Mouse (Mus musculus) mouse embryonic stem cell (cell line): Measurements from ENCODE around the gene Plcd3.

Experiments used
- in situ Hi-C, 2 experiments: fragments of 300-500 bp; cut with MboI; formaldehyde crosslinking; loops; 1 replicate in 1 of 2; 3 replicates in 1 of 2; pipeline ENCODE4 v1.14.3; 2019 to 2020; ENCODE audit warnings: low sequenced_read_pairs in 2 of 2, low pct_unique_long_range_greater_than_20kb in 1 of 2, mixed read lengths in 1 of 2; ENCODE audit not compliant: unreplicated experiment in 1 of 2

Gene Plcd3

DNA sequence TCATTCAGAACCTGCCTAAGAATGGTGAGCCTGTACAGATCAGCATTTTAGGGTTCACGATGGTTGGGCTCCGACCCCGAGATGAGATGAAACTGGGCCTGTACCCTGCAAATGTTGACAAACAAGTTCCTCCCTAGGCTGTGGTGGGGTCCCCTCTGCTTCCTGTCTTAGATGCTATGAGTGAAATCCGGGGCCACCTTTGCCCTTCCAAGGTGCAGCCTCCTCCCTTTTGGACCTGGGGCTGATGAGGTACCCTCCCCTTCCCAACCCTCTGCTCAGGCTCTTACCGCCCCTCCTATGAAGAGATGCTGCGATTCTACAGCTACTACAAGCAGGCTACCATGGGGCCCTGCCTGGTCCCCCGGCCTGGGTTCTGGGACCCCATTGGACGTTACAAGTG lies 2.2 kb upstream of the Plcd3 start:
- in situ Hi-C loops, result loop anchor here (5.0 to 10.0 kb wide), 2 partner anchors 51 to 59 kb away; no protein-coding TSS in a partner anchor

DNA sequence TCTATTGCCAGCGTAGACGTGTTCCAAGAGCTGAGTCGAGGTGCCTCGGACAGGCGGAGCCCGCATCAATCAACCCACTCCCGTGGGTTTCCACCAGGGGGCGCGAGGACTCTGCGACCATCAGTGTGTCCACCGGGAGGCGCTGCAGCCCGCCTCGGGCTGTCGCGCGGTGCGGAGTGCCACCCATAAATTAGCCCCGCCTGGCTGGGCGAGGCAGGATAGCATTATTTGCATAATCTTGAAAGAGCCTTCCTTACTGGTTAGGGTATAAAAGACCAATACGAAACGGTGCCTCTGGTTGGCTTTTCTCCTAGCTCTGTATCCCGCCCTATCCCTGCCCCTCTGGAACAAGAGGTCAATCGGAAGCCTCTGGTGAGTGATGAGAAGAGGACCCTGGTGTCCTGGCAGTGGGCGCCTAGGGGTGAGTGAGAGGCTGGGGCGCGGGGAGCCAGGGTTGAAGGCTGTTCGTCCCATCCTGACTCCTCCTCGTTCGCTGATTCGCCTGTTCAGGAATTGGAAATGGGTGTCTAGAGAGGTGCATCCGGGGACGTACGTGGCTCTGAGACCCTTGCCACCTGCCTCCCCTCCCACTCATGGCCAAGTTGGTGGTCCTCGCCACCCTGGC lies 1.4 kb upstream of the Plcd3 start:
- in situ Hi-C loops, result loop anchor here (5.0 to 10.0 kb wide), 2 partner anchors 52 to 59 kb away; no protein-coding TSS in a partner anchor

DNA sequence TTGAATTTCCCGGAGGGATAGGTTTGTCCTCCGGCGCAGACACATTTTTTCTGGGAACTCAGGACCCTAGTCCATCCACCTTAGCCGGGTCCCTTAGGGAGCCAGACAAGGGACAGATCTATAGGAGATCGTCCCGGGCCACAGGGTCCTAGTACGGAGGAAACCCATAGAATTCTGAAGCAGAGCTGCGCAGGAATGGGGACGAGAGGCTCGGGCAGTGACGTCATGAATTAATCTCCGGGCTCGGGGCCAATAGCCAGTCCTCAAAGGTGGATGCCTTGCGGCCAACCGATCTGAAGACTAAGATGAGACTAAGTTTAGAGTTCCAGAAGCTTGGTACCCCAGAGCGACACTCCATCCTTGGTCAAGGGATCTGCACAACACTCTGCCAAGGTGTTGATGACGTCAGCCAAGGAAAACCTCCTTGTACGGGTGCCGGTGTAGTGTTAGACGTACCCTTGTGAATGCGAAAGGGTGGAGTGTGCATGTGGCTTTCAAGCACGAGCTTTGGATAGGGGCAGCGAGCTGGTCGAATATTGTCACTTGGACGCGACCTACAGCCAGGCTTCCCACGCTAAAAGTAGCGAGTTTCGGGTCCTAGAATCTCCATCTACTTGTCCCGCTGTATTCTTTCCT lies 526 bp upstream of the Plcd3 start:
- in situ Hi-C loops, result loop anchor here (5.0 to 10.0 kb wide), 2 partner anchors 53 to 60 kb away; no protein-coding TSS in a partner anchor

DNA sequence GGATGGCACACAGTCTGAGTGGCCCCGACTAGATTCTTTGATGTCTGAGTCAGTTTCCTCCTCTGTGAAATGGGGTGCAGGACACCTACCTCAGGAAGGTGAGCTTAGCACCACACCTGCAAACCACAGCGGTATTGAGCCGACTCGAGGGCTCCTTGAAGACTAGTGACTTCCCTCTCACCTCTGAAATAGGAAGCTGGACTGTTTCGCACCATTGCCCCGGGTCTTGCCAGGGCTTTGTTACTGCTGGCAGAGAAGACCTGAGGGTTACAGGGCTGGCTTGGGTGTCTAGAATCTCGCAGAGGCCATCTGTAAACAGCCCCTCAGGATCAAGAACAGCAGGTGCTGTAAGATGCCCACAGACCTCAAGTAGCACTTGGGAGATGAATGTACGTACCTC lies 1.1 kb downstream of the Plcd3 start:
- in situ Hi-C loops, result loop anchor here (5.0 to 10.0 kb wide), 2 partner anchors 54 to 62 kb away; no protein-coding TSS in a partner anchor

DNA sequence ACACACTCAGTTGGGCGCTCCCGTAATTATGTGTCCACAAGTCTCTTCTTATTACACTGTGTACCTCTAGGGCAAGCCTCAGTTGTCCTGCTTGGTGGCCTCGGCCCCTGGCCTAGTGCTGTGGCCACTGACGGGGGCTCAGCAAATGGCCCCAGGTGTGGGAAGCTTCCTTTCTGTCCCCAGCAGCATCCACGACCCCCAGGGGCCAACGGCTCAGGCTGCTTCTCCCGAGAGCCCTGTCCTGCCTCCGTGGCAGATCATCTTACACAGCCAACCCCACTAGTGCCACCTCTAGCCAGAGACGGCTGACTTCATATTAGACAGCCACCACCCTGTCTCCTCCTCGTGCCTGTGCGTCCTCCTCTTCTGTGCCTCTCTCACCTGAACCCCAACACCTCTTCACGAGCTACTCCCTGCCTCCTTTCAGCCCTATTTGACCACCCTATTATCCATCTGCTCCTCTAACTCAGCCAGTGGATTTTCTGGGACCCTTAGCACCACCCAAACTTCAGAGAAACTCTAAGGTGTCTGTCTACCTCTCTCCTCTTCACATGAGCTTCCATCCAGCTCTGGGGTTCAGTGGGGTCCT lies 2.0 kb downstream of the Plcd3 start:
- in situ Hi-C loops, result no loop called here

DNA sequence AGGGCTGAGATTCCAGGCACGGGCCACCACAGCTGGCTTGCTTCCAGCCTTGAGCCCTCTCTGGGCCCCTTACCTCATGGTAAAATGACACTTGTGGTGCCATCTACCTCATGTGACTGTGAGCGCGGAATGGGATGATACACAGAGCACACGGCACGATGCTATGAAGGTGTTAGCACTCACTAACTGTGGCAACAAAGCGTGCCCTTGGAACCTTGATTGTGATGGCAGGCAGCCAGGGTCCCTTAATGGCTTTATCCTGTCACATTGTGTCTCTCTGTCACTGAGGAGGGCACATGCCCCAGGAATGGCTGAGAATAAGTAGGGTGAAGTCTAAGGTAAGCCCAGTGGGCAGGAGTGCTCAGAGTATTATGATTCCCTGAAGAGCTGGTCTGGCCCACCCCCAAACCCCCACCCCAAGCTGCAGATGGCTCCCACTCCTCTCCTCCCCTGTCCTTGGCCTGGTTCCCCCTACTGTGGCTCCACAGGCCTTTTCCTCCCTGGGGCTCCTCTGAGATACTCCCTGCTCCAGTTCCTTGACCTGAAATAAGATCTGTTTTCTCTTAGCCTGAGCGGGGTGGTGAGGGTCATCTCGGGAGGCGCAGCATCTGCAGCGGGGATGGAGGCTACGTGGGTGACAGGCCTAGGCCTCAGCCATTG lies 2.8 kb downstream of the Plcd3 start:
- in situ Hi-C loops, result no loop called here

DNA sequence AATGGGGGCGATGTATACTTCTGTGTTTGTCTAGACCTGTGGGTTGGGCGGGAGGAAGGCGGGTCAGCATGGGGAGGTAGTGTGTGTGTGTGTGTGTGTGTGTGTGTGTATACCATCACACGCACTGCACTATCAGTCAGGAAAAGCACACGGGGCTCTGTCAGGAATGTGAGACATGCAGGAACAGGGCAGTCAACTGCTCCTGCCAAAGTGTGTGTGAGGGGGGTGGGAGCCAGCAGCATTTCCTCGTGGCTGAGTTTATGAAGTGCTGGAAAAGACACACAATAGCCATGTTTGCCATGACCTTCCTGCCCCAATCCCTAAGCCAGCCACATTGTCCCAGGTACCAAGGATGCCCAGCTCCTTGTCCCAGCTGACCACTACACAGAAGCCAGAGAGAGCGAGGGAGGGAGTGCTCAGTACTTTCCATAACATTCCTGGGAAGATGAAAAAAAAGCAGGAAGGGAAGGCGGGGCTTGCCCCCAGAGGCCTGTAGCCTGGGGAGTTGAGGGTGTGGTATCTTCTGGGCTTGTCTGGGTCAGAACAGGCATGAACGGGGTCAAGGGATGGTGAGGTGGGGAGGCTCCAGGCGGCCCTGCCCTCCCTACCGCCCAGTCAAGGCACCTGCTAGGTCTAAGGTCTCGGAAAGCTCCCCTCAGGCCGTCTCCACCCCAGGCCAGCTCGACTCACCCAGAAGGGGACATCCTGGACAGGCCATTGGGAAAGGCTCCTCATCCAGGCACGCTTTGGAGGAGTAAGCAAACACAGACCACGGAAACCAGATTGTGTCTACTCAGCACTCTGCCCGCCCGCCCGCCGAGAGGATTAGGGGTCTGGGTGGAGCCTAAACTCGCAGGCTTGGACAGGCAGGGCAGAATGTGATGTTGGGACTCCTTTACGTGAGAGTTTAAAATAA lies 4.2 kb downstream of the Plcd3 start:
- in situ Hi-C loops, result no loop called here

DNA sequence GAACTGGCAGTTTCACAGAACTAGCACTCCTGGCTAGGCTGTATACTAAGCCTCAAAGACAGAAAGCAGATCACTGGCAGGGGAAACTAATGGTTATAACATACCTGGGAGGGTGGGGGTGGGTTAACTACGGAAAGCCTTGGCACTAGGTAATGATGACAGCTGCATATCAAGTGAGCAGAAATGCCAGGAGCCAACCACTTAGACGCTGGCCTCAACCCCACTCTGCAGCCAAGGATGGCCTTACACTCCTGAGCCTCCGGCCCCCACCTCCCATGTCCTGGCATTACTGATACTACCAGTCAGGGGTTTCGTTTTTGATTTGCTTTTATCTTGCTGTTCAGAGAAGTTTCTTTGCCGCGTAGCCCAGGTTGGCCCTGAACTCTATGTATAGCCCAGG lies 5.7 kb downstream of the Plcd3 start:
- in situ Hi-C loops, result no loop called here

DNA sequence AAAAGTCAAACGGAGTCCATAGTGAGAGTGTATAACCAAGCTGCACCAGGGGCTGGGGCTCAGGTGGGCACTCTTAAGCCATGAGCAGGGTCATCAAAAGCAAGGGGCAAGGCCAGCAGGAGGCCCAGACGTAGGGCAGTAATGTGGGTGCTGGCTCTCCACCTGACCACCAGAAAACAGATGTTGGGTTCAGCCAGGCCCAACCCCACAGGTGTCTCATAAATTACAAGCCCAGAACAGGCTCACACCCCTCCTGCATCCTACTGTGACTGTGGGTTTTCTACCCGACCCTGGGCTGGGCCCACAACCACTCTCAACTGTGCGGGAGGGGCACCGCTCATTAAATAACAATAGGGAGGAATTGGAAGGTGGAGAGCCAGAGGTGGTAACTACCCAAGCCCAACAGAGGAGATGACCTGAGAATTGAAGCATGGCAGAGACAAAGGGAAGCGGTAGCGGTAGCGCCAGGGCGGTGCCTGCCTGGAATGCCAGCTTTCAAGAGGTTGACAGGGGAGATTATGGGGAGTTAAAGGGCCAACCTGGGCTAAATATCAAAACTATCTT lies 6.3 kb downstream of the Plcd3 start:
- in situ Hi-C loops, result no loop called here

DNA sequence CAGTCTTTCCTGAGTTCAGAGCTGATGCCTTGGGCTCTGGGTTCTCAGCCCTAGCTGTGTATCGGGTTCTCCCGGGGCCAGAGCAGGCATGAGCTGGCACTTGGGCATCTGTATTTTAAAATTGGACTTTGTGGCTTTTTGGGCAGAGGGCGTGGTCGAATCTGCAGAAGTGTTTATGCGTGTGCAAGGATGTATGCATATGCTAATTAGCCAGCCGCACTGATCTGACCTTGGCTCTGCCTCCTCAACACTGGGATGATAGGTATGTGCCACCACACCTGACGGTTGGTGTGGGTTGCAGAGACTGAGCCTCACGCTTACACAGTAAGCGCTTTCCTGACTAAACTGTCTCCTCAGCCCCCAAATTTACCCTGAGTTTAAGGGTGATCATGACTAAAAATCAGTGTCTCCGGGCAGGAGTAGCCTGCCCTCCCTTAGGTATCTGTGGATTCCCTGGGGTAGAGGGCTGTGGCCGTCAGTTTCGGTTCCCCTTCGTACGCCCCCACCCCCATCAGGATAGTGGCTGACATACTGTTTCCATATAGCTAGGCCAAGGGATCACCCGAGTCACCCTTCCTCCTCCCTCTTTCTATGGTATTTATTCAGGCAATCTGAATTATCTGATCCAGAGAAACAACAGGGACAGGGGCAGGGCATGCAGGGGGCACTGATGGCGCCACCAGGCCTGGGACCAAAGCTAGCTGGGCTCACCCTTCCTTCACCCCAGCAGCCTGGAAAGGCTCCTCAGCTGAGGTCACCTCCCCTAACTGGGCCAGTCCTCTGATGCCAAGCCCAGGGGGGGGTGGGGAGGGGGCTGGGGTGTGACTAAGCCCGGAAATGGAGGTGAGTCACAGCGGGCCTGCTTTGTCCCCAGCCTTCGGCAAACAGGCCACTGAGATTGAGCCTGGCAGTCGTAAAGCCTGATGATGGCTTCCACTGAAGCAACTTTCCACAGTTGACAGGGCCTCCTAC lies 7.3 kb downstream of the Plcd3 start:
- in situ Hi-C loops, result no loop called here

DNA sequence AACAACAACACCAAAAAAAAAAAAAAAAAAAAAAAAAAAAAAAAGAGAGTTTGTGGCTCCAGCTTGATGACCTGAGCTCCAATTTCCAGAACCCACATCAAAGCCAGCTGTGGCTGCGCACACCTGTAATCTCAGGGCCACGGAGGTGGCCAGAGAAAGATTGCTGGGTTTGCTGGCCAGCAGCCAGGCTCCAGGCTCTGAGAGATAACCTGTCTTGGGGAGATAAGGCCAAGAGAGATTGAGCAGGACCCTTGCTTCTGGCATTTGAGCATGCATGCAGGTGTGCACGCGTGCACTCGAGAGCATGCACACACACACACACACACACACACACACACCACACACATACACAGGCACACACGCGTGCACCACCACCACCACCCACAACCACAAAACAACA lies 8.2 kb downstream of the Plcd3 start:
- in situ Hi-C loops, result no loop called here

DNA sequence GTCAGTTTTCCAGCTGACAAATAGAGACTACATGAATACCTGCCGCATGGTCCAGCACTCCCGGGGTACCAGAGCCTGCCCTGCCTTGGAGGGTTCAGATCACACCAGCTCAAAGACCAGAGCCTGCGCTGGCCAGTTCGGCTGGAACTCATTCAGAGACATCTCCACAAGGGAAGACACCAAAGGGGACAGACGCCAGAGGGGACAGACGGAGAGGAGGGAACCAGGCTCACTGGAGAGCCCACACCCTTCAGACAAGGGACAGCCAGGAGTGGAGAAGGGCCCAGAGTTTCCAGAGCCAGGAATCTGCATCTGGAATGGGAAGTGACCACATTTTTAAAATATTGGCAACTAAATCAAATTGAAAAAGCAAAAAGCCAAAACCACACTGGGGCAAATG lies 19.8 kb downstream of the Plcd3 start:
- in situ Hi-C loops, result no loop called here

DNA sequence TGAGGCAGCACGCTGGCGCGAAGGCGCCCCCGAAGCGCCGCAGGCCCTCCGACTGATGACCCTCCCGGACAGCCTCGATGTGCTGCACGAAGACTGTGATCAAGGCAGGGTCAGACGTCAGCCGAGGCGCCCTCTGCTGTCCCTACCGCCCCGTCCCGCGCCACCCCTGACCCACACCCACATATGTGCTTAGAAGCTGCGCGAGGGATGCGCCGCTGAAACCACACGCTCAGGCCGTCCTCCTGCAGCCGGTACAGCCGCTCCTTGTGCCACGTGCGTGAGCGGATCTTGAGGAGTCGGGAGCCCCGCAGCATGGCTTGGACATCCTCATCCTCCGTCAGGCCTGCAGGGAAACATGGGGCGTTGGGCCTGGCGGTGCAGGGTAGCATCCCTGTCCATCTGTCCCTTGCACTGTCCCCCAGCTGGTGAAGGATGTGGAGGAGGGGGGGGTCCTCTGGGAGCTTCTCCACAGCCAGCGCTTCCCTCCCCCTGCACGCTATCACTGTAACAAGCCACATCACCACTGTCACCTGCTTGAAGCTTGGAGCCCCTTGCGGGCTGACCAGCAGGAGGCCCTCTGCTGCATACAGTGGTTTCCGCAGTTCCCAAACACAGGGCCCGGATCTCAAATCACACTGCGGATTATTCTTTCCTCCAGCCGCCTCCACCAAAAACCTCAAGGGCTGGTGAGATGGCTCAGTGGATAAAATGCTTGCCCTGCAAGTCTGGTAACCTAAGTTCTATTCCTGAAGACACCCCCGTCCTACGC lies 21.0 kb downstream of the Plcd3 start:
- in situ Hi-C loops, result no loop called here

DNA sequence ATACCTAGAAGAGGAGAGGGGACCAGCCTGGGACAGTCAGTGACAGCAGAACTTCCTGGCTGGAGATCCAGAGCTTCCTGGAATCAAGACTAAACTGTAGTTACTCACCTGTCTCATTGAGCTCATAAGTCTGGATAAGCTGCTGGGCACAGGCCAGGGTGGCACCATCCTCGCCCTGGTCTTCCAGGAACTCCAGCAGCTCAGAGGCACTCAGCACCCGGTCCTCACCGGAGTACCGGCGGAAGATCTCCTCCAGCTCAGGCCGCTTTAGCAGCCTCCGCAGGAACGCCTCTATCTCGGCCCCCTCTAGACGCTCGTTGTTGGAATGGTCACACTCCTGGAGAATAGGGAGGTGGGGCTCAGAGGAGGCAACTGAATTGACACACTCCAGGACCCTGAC lies 23.3 kb downstream of the Plcd3 start:
- in situ Hi-C loops, result no loop called here

DNA sequence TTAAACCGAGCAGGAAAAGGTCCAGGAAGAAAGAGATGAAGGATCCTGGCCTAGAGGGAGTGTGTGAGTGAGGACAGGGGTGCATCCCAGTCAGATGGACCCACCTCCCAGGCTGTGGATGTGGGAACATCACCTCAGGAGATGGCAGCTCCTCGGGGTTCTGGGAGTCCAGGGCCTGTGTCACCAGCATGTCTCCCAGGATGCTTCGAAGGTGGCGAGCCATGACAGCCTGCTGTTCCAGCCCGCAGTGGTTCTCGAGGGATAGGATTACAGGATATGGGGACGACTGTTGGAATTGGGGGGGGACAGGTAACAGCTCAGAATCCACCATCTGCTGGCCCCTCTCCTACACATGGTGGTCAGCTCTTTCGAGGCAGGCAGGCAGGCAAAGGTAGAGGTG lies 24.9 kb downstream of the Plcd3 start:
- in situ Hi-C loops, result no loop called here

DNA sequence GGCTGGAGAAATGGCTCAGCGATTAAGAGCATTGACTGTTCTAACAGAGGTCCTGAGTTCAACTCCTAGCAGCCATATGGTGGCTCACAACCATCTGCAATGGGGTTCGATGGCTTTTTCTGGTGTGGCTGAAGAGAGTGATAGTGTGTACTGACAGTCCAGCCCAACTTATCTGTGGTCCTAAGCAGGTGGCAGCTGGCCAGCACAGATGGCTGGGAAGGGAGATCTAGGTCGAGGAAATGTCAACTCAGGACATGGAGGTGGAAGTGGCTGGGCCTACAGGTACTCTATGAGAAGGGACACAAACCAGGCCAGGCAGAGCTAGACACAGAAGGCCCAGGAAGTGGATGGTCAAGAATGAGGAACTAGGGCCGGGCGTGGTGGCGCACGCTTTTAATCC lies 25.4 kb downstream of the Plcd3 start:
- in situ Hi-C loops, result no loop called here
